Mouse (Mus musculus): ENCODE measurements at regions not wholly inside any gene's neighbourhood (a gene's known extent, or its start where the extent isn't known, plus 50 kb on each side); places are given as distances from the start of the nearest gene placed in this dataset.

DNA sequence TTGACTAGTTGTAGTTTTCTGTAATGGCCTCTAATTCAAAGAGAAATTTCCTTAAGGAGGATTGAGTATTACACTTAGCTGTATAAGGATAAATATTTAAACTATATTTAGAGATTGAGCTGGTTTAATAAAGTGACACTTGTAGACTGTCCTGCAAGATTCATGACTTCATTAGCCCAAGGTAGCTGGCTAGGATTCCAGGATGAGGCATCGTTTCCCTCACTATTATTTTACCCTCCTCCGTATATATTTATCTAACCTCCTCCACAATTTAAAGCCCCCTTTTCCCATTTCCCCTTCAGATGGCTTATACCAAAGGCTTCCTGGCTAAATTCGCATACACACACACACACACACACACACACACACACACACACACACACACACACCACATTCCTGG, 322.0 kb upstream of the Zfp637 start:
- Histone ChIP-seq H3K4me3 (ENCODE audit: low read depth, low read length) (no peak overlapping the region), H3K27me3 (ENCODE audit: insufficient read depth, low read length) (no peaks in the 10 kb centered on the region), H3K9me3 (ENCODE audit: low read depth, low read length) (no peaks in the 10 kb centered on the region), H3K27ac (ENCODE audit: low read depth) (no peak overlapping the region), H3K4me1 (ENCODE audit: insufficient read depth) (peaks cover 4% of the 10 kb centered on the region; the same call in 1 of the 2 replicates), H3K9ac (no peak overlapping the region), H3K4me2 (no peak overlapping the region), H3K36me3 (ENCODE audit: insufficient read depth) (no peaks in the 10 kb centered on the region)
- DNase-seq (no peak), ATAC-seq (ENCODE audit: insufficient read depth) (no peak)
- TF ChIP-seq CTCF (IDR thresholded peaks at IDR 0.05; ENCODE audit: low read depth), result no peak
- 35% methylated on average over 3 of the region's 3 CpGs for WGBS

DNA sequence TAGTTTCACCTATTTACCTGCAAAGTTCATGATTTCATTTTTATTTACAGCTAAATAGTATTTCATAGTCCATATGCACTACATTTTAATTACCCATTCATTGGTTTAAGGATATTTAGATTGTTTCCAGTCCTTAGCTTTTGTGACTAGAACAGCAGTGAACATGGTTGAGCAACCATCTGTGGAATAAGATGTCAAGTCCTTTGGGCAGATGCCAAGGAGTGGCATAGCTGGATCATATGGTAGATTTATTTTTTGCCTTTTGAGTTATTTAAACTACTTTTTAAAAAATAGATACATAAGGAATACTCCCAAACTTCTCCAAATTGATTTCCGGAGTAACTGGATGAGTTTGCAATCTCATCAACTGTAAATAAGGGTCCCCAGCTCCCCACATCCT, 321.5 kb upstream of the Zfp637 start:
- DNase-seq (peak; percentile 30), ATAC-seq (ENCODE audit: insufficient read depth) (no peak)
- Histone ChIP-seq H3K4me1 (ENCODE audit: insufficient read depth) (peaks cover 4% of the 10 kb centered on the region; the same call in 1 of the 2 replicates), H3K27me3 (ENCODE audit: insufficient read depth, low read length) (no peaks in the 10 kb centered on the region), H3K9ac (no peak overlapping the region), H3K27ac (ENCODE audit: low read depth) (no peak overlapping the region), H3K4me3 (ENCODE audit: low read depth, low read length) (no peak overlapping the region), H3K9me3 (ENCODE audit: low read depth, low read length) (no peaks in the 10 kb centered on the region), H3K4me2 (no peak overlapping the region), H3K36me3 (ENCODE audit: insufficient read depth) (no peaks in the 10 kb centered on the region)
- WGBS, result 82% methylated on average over 1 of the region's 1 CpGs
- TF ChIP-seq CTCF (IDR thresholded peaks at IDR 0.05; ENCODE audit: low read depth), result no peak

DNA sequence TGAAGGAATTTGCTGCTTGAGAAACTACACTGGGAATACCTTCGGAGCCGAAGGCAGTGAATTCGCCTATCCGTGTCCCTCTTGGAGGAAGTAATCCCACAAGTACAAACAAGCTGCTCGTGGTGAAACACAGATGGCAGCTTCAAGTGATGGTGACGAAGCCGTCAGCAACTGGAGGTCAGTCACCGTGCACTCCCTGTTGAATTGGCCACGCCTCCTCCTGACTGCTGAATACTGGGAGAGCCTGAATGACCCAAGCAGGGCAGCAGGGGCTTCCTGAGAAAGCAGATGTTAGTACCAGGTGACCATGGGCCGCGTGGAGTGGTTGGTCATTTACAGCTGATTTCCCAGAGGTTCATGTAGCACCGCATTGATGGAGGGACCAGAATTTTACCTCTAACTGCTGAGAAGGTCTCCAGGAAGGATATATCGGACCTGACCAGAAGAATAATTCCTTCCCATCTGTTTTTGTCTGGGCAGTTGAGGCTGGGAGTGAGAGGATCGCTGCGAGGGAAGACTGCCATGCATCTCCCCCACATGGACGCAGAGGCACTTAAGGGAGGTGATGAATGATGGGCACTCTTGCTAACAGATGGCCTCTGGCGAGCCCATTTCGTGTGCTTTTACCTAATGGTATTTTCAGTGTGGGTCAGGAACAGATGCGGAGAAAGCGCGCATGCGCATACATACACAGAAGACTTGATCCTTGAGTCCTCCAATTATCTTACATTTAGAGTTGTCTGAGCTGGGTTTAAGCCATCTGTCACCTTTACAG, 314.6 kb upstream of the Zfp637 start:
- H3K9me3 ChIP-seq (ENCODE audit: low read depth, low read length), result no peaks in the 10 kb centered on the region
- H3K4me1 ChIP-seq (ENCODE audit: insufficient read depth), result 0 out of 2 replicates have a peak, but pooled peaks cover 8% of the 10 kb centered on the region
- H3K9ac ChIP-seq, result no peak overlapping the region
- TF ChIP-seq CTCF (IDR thresholded peaks at IDR 0.05; ENCODE audit: low read depth), result no peak
- ATAC-seq (ENCODE audit: insufficient read depth) (peak; percentile 70; the same call in 1 of the 2 replicates), DNase-seq (peak; percentile 70)
- H3K4me3 ChIP-seq (ENCODE audit: low read depth, low read length), result no peak overlapping the region
- 24% methylated on average over 22 of the region's 22 CpGs for WGBS
- no peaks in the 10 kb centered on the region for H3K27me3 ChIP-seq (ENCODE audit: insufficient read depth, low read length)
- peak overlapping the region; percentile 40 for H3K4me2 ChIP-seq
- H3K36me3 ChIP-seq (ENCODE audit: insufficient read depth), result no peaks in the 10 kb centered on the region
- no peak overlapping the region for H3K27ac ChIP-seq (ENCODE audit: low read depth)

DNA sequence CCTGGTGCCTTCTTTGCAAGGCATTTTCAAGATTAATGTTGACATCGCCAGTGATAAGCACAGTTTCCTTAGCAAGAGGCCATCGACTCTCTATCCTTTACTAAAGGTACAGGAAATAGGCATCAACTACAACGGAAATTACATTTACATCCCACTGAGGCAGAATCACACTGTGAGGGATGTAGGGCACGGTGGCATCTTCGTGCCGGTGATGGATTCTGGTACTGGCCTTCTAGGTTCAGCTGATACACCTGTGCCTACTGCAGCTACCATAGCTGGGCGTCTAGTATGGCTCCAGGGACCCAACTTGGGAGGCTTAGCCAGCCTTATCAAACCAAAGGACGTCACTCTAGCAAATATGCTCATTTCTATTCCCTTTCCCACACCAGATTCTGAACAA, 313.5 kb upstream of the Zfp637 start:
- DNase-seq (no peak), ATAC-seq (ENCODE audit: insufficient read depth) (no peak)
- no peak overlapping the region for H3K9ac ChIP-seq
- H3K27me3 ChIP-seq (ENCODE audit: insufficient read depth, low read length), result no peaks in the 10 kb centered on the region
- no peaks in the 10 kb centered on the region for H3K9me3 ChIP-seq (ENCODE audit: low read depth, low read length)
- TF ChIP-seq CTCF (IDR thresholded peaks at IDR 0.05; ENCODE audit: low read depth), result no peak
- H3K4me3 ChIP-seq (ENCODE audit: low read depth, low read length), result no peak overlapping the region
- 0 out of 2 replicates have a peak, but pooled peaks cover 8% of the 10 kb centered on the region for H3K4me1 ChIP-seq (ENCODE audit: insufficient read depth)
- H3K4me2 ChIP-seq, result no peak overlapping the region
- H3K27ac ChIP-seq (ENCODE audit: low read depth), result no peak overlapping the region
- H3K36me3 ChIP-seq (ENCODE audit: insufficient read depth), result no peaks in the 10 kb centered on the region
- 73% methylated on average over 8 of the region's 8 CpGs for WGBS

DNA sequence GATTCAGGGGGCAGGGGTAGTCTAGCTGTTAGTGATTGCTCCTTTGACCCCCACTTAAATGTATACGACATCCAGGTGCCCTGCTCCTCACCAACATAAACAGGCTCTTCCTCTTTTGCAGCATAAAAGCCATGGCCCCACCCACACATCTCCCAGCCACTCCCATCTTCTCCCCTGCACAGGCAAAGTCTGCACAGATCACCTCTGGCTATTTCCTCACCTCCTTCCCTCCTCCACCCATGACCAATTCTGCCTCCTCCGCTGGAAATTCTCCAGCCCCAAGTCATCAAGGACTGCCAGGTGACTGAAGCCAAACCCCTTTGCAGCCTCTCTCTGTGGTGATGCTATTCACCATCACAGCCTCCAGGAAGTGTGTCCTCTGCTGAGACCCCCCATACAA, 306.8 kb upstream of the Zfp637 start:
- Histone ChIP-seq H3K27me3 (ENCODE audit: insufficient read depth, low read length) (no peaks in the 10 kb centered on the region), H3K9ac (no peak overlapping the region), H3K27ac (ENCODE audit: low read depth) (no peak overlapping the region), H3K4me3 (ENCODE audit: low read depth, low read length) (no peak overlapping the region), H3K4me1 (ENCODE audit: insufficient read depth) (no peaks in the 10 kb centered on the region), H3K36me3 (ENCODE audit: insufficient read depth) (no peaks in the 10 kb centered on the region), H3K4me2 (no peak overlapping the region), H3K9me3 (ENCODE audit: low read depth, low read length) (no peaks in the 10 kb centered on the region)
- 50% methylated on average over 2 of the region's 2 CpGs for WGBS
- ATAC-seq (ENCODE audit: insufficient read depth), result no peak
- TF ChIP-seq CTCF (IDR thresholded peaks at IDR 0.05; ENCODE audit: low read depth), result no peak
- no peak for DNase-seq

DNA sequence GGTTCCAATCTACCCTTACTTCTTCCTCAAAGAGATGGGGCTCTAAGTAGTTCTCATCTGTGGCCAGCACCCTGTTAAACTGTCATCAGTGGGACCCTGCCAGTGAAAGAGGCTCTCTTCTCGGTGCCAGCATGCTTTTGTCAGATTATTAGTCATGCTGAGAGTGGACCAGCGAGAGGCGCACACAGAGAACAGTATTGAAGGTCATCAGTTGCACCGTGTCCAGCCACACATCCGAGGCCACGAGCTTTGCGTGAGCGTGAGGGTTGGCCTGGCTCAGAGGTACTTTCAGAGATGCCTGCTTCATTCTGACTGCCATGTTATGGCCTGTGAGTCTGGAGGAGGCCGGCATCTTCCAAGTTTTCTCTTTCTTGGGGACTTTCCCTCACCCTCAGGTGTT, 306.0 kb upstream of the Zfp637 start:
- DNase-seq, result no peak

DNA sequence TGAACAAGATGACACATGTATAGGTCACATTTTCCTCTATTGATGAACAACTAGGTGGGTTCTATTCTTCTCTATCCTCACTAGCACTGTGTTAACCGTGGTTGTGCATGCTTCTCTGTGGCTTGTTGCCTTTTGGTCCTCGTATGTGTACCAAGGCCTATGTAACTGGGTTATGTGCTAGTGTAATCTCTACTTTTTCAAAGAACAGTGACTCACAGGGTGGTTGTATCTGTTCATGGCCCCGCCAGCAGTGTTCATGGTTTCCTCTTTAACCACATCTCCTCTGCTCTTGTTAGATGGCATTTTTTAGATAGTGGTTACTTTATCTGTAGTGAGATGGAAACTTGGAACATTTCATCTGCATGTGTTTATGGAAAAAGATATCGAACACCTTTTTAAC, 304.9 kb upstream of the Zfp637 start:
- 82% methylated on average over 4 of the region's 4 CpGs for WGBS
- DNase-seq, result no peak
- H3K9me3 ChIP-seq (ENCODE audit: low read depth, low read length), result no peaks in the 10 kb centered on the region

More for the DNA sequence above, 306.0 kb upstream of the Zfp637 start:
- H3K9me3 ChIP-seq (ENCODE audit: low read depth, low read length), result no peaks in the 10 kb centered on the region
- H3K9ac ChIP-seq, result no peak overlapping the region
- H3K4me1 ChIP-seq (ENCODE audit: insufficient read depth), result no peaks in the 10 kb centered on the region
- H3K4me3 ChIP-seq (ENCODE audit: low read depth, low read length), result no peak overlapping the region
- no peak overlapping the region for H3K4me2 ChIP-seq
- no peak for ATAC-seq (ENCODE audit: insufficient read depth)
- no peaks in the 10 kb centered on the region for H3K27me3 ChIP-seq (ENCODE audit: insufficient read depth, low read length)
- H3K36me3 ChIP-seq (ENCODE audit: insufficient read depth), result no peaks in the 10 kb centered on the region
- no peak overlapping the region for H3K27ac ChIP-seq (ENCODE audit: low read depth)
- 60% methylated on average over 9 of the region's 9 CpGs for WGBS
- no peak for TF ChIP-seq CTCF (IDR thresholded peaks at IDR 0.05; ENCODE audit: low read depth)

More for the DNA sequence above, 304.9 kb upstream of the Zfp637 start:
- ATAC-seq (ENCODE audit: insufficient read depth), result no peak
- no peaks in the 10 kb centered on the region for H3K4me1 ChIP-seq (ENCODE audit: insufficient read depth)
- H3K4me2 ChIP-seq, result no peak overlapping the region
- H3K27ac ChIP-seq (ENCODE audit: low read depth), result no peak overlapping the region
- no peaks in the 10 kb centered on the region for H3K36me3 ChIP-seq (ENCODE audit: insufficient read depth)
- H3K27me3 ChIP-seq (ENCODE audit: insufficient read depth, low read length), result no peaks in the 10 kb centered on the region
- H3K4me3 ChIP-seq (ENCODE audit: low read depth, low read length), result no peak overlapping the region
- H3K9ac ChIP-seq, result no peak overlapping the region
- no peak for TF ChIP-seq CTCF (IDR thresholded peaks at IDR 0.05; ENCODE audit: low read depth)
